Mouse (Mus musculus): ENCODE measurements around the gene Fig4. TPM values are rescaled to one million over a fixed set of nuclear protein-coding genes. Genes with fewer than 3 reads are reported as not detected.

Gene Fig4
- polyA plus RNA-seq (2012; rRNA removed), result 21.2 and 22.6 TPM in 2 replicates

GRCm38 (mm10) chr10:41302689-41303431 lies at the start of gene Fig4:
Gene Fig4, minus strand, starts transcription at chr10:41303260.

DNA sequence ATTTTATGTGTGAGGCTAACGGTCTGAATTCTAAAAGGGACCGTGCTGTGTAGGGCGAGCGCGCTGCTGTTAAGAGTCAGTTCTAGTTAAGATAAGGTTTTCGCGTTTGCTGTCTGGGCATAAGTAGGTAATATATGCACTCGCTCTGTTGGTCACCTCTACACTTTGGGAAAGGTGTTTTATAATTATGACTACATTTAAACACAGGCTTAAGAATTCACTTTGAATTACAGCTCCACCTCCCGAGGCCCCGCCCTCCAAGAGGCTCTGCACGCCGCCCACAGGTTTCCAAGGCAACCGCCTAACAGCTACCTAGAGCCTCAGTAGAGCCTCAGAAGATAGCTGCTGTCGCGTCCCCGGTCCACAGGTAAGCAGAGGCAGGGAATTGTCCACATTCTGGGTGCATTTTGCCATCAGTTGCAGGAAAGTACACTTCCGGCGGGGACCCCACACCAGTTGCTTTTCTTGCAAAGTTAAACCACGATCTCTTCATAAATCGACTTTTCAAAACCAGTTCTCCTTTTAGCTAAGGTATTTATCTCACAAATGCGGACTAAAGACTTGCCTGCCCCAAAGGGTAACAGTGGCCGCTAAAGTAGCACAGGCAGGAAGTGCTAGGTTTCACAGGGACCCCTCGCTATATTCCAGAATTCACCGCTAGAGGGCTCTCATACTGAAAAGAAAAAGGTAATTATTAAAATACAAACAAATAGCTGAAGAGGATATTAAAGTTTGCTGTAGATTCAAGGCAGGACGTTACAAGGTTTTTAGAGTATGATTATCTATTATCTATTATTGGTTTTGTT lies 782 bp upstream of the Fig4 start, which contains the start of gene Ak9:
Ak9 (plus strand) TSS at position 342 of the 806 bp plus-strand sequence.

Other genes starting within 250 kb of the Fig4 start
- gene Gpr6, start 231.0 kb downstream of the Fig4 start, polyA plus RNA-seq (2012; rRNA removed), result 3.8 and 6.1 TPM in 2 replicates
- gene Ak9, start 720 bp upstream of the Fig4 start, polyA plus RNA-seq (2012; rRNA removed), result 0.14 and 0.20 TPM in 2 replicates
- 18.9 and 19.9 TPM in 2 replicates for gene Zbtb24, start 147.1 kb upstream of the Fig4 start, polyA plus RNA-seq (2012; rRNA removed)
- gene Mical1, start 173.1 kb upstream of the Fig4 start, polyA plus RNA-seq (2012; rRNA removed), result 42.5 and 43.5 TPM in 2 replicates
- 49.4 and 51.4 TPM in 2 replicates for gene Smpd2, start 187.1 kb upstream of the Fig4 start, polyA plus RNA-seq (2012; rRNA removed)
- 3.0 and 3.3 TPM in 2 replicates for gene Ppil6, start 187.2 kb upstream of the Fig4 start, polyA plus RNA-seq (2012; rRNA removed)
- 35.4 and 38.8 TPM in 2 replicates for gene Cd164, start 216.2 kb upstream of the Fig4 start, polyA plus RNA-seq (2012; rRNA removed)